Mouse (Mus musculus): ENCODE results near the gene Abcg4. TPM values are rescaled to one million over a fixed set of nuclear protein-coding genes. Genes with fewer than 3 reads are reported as not detected.

The Abcg4 gene
- polyA plus RNA-seq, 1 experiment from 2014 or later: 1.5 TPM

DNA sequence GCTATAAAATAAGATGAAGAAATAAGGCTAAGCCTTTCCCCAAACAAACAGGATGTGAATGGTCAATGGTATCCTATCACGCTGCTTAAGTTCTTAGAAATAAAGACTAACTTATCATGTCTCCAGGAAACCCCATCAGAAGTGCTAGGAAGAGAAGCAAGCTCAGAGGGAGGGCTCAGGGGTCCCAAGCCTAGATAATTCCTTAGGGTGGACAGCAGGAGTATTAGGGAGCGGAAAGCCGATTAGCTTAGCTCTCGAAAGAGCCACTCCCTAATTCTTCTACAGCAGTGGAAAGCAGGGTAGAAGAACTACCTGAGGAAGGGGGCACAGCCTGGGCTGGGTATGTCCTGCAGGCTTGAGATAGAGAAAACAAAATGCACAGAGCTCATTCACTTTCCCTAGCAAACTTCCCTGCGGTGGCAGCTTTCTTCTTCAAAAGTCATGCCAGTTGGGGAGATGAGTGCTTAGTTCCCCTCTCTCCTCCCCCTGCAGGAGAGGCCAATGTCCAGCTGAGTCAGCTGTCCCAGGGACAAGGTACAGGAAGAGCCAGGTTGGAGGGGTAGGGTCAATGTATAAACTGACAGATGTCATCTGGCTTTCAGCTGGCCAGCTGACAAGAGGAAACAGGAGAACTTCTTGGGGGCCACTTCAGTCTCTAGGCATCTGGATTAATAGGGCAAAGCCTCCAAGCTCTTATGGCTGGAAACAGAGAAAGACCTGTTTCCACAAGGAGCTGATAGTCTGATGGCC is 29.8 kb upstream of the Abcg4 start:
- Histone ChIP-seq H3K9ac (peak overlapping the region; percentile 93; the same call in 1 of the 2 replicates), H3K36me3 (peaks cover 32% of the 10 kb centered on the region), H3K27me3 (no peaks in the 10 kb centered on the region), H3K27ac (no peak overlapping the region), H3K9me3 (replicated peaks) (no peaks in the 10 kb centered on the region), H3K4me1 (replicated peaks) (peaks cover 30% of the 10 kb centered on the region), H3K4me3 (peak overlapping the region; percentile 80), H3K4me2 (peak overlapping the region; percentile 93)
- no peak for ATAC-seq (replicated peaks; ENCODE audit: insufficient number of reproducible peaks, insufficient read depth, low FRiP score, low read depth)
- WGBS: 65% methylated on average over 5 of the region's 5 CpGs

GRCm38 (mm10) chr9:44317452-44317851 is 29.0 kb upstream of the Abcg4 start:
- Histone ChIP-seq H3K36me3 (peaks cover 37% of the 10 kb centered on the region), H3K4me3 (no peak overlapping the region), H3K27me3 (no peaks in the 10 kb centered on the region), H3K4me1 (replicated peaks) (peaks cover 30% of the 10 kb centered on the region), H3K9me3 (replicated peaks) (no peaks in the 10 kb centered on the region), H3K4me2 (peak overlapping the region; percentile 93; the same call in 1 of the 2 replicates), H3K9ac (no peak overlapping the region), H3K27ac (no peak overlapping the region)
- WGBS: 64% methylated on average over 4 of the region's 4 CpGs
- ATAC-seq (replicated peaks; ENCODE audit: insufficient number of reproducible peaks, insufficient read depth, low FRiP score, low read depth): no peak

GRCm38 (mm10) chr9:44314910-44315309 is 26.5 kb upstream of the Abcg4 start:
- Histone ChIP-seq H3K4me2 (no peak overlapping the region), H3K27ac (no peak overlapping the region), H3K9ac (no peak overlapping the region), H3K4me1 (replicated peaks) (peaks cover 34% of the 10 kb centered on the region), H3K36me3 (peaks cover 37% of the 10 kb centered on the region), H3K4me3 (no peak overlapping the region), H3K9me3 (replicated peaks) (no peaks in the 10 kb centered on the region), H3K27me3 (no peaks in the 10 kb centered on the region)
- WGBS: 91% methylated on average over 18 of the region's 18 CpGs
- no peak for ATAC-seq (replicated peaks; ENCODE audit: insufficient number of reproducible peaks, insufficient read depth, low FRiP score, low read depth)

GRCm38 (mm10) chr9:44314257-44314547 is 25.8 kb upstream of the Abcg4 start:
- Histone ChIP-seq H3K36me3 (peaks cover 37% of the 10 kb centered on the region), H3K27ac (no peak overlapping the region), H3K4me3 (no peak overlapping the region), H3K4me1 (replicated peaks) (peaks cover 30% of the 10 kb centered on the region), H3K9me3 (replicated peaks) (no peaks in the 10 kb centered on the region), H3K4me2 (no peak overlapping the region), H3K9ac (no peak overlapping the region), H3K27me3 (no peaks in the 10 kb centered on the region)
- ATAC-seq (replicated peaks; ENCODE audit: insufficient number of reproducible peaks, insufficient read depth, low FRiP score, low read depth): no peak
- WGBS: 72% methylated on average over 4 of the region's 4 CpGs

DNA sequence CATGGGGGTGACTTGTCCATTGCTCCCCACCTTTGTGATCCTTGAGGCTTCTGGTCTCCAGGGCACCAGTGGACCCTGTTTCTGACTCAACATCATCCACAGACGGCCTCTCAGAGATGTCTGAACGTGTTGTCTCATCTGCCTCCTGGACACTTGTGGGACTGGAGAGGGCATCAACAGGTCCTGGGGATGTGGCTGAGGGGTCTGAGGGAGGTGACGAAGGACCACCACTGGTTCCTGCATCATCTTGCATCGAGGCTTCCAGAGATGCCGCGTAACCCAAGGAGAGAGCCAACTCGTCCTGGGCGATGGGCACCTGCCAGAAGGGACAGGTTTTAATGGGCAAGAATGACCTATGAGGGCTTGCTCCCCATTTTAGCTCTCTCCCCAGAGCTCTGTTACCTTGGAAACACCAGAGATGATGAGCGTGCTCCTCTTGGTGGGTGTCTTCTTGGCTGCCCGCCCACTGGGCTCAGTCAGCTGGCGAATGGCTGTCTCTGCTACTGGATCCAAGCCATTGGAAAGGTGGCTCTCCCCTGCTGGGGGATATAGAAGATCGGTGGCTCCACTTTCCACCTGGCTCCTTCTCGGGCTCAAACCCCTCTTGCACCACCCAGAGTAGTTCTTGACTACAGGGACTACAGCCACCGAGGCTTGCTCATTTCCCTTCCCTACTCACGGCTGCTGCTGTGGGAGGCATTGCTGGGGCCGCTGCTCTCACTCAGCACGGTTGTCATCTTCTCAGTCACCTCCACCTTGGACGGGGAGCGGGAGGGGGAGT is 25.3 kb upstream of the Abcg4 start:
- 75% methylated on average over 19 of the region's 19 CpGs for WGBS
- H3K36me3 ChIP-seq: peaks cover 37% of the 10 kb centered on the region
- H3K4me1 ChIP-seq (replicated peaks): peaks cover 25% of the 10 kb centered on the region
- no peak overlapping the region for H3K4me3 ChIP-seq
- H3K9me3 ChIP-seq (replicated peaks): no peaks in the 10 kb centered on the region
- no peaks in the 10 kb centered on the region for H3K27me3 ChIP-seq
- H3K9ac ChIP-seq: no peak overlapping the region
- no peak overlapping the region for H3K4me2 ChIP-seq
- no peak overlapping the region for H3K27ac ChIP-seq
- no peak for ATAC-seq (replicated peaks; ENCODE audit: insufficient number of reproducible peaks, insufficient read depth, low FRiP score, low read depth)

- ATAC-seq (replicated peaks; ENCODE audit: insufficient number of reproducible peaks, insufficient read depth, low FRiP score, low read depth): peak; percentile 54; the same call in 1 of the 2 replicates
- no peaks in the 10 kb centered on the region for H3K27me3 ChIP-seq
- H3K9me3 ChIP-seq (replicated peaks): no peaks in the 10 kb centered on the region
- WGBS: 28% methylated on average over 27 of the region's 27 CpGs
- H3K4me1 ChIP-seq (replicated peaks): peaks cover 11% of the 10 kb centered on the region; the same call in 1 of the 2 replicates
- H3K4me3 ChIP-seq: no peak overlapping the region; the same call in 1 of the 2 replicates
- peak overlapping the region; percentile 32 for H3K4me2 ChIP-seq
- peak overlapping the region; percentile 54 for H3K27ac ChIP-seq
- H3K36me3 ChIP-seq: peaks cover 36% of the 10 kb centered on the region
- no peak overlapping the region for H3K9ac ChIP-seq
Observed at GRCm38 (mm10) chr9:44311136-44312134, 23.0 kb upstream of the Abcg4 start.

- no peak for ATAC-seq (replicated peaks; ENCODE audit: insufficient number of reproducible peaks, insufficient read depth, low FRiP score, low read depth)
- H3K9ac ChIP-seq: no peak overlapping the region
Observed at GRCm38 (mm10) chr9:44310750-44311135, 22.3 kb upstream of the Abcg4 start.

GRCm38 (mm10) chr9:44309756-44310155 is 21.3 kb upstream of the Abcg4 start:
- ATAC-seq (replicated peaks; ENCODE audit: insufficient number of reproducible peaks, insufficient read depth, low FRiP score, low read depth): no peak
- Histone ChIP-seq H3K9ac (no peak overlapping the region), H3K36me3 (peaks cover 19% of the 10 kb centered on the region), H3K27ac (no peak overlapping the region), H3K27me3 (no peaks in the 10 kb centered on the region), H3K4me2 (no peak overlapping the region), H3K9me3 (replicated peaks) (no peaks in the 10 kb centered on the region), H3K4me3 (no peak overlapping the region), H3K4me1 (replicated peaks) (peaks cover 14% of the 10 kb centered on the region)
- WGBS: 75% methylated on average over 3 of the region's 3 CpGs

More at GRCm38 (mm10) chr9:44310750-44311135, 22.3 kb upstream of the Abcg4 start:
- H3K27me3 ChIP-seq: no peaks in the 10 kb centered on the region
- peaks cover 29% of the 10 kb centered on the region for H3K36me3 ChIP-seq
- H3K27ac ChIP-seq: peak overlapping the region; percentile 30; the same call in 1 of the 2 replicates
- H3K4me2 ChIP-seq: peak overlapping the region; percentile 32; the same call in 1 of the 2 replicates
- H3K9me3 ChIP-seq (replicated peaks): no peaks in the 10 kb centered on the region
- peaks cover 11% of the 10 kb centered on the region; the same call in 1 of the 2 replicates for H3K4me1 ChIP-seq (replicated peaks)
- 43% methylated on average over 10 of the region's 10 CpGs for WGBS
- no peak overlapping the region for H3K4me3 ChIP-seq

DNA sequence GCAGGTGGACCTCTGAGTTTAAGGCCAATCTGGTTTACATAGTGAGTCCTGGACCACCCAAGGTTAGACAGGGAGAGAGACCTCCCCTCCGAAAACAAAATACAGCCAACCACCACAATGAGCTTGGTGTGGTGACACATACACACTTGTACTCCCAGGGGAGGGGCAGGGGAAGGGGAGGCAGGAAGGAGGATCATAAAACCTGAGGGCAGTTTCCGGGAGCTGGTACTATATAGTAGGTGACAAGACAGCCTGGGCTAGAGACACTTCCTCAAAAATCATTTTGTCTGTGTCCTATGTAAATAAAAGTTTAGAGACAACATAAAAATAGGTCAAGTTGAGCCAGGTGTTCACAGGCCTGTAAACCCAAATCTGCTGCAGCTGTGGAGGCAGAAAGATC is 18.8 kb upstream of the Abcg4 start:
- no peak overlapping the region for H3K4me3 ChIP-seq
- no peak for ATAC-seq (replicated peaks; ENCODE audit: insufficient number of reproducible peaks, insufficient read depth, low FRiP score, low read depth)
- no peak overlapping the region for H3K27ac ChIP-seq
- no peak overlapping the region for H3K4me2 ChIP-seq
- peaks cover 3% of the 10 kb centered on the region for H3K36me3 ChIP-seq
- H3K4me1 ChIP-seq (replicated peaks): peaks cover 22% of the 10 kb centered on the region
- 68% methylated on average over 2 of the region's 2 CpGs for WGBS
- no peaks in the 10 kb centered on the region for H3K9me3 ChIP-seq (replicated peaks)
- no peak overlapping the region for H3K9ac ChIP-seq
- no peaks in the 10 kb centered on the region for H3K27me3 ChIP-seq

- Histone ChIP-seq H3K4me1 (replicated peaks) (peaks cover 22% of the 10 kb centered on the region), H3K9ac (no peak overlapping the region), H3K9me3 (replicated peaks) (no peaks in the 10 kb centered on the region), H3K36me3 (peaks cover 10% of the 10 kb centered on the region), H3K27me3 (no peaks in the 10 kb centered on the region), H3K4me2 (no peak overlapping the region), H3K27ac (no peak overlapping the region), H3K4me3 (no peak overlapping the region)
- 90% methylated on average over 6 of the region's 6 CpGs for WGBS
- no peak for ATAC-seq (replicated peaks; ENCODE audit: insufficient number of reproducible peaks, insufficient read depth, low FRiP score, low read depth)
Observed at GRCm38 (mm10) chr9:44306532-44306931, 18.1 kb upstream of the Abcg4 start.
